Mouse (Mus musculus) gastrocnemius, postnatal 4 days (tissue): ENCODE measurements at regions not wholly inside any gene's neighbourhood (a gene's known extent, or its start where the extent isn't known, plus 50 kb on each side); places are given as distances from the start of the nearest gene placed in this dataset.

Experiments used
- DNase-seq, 2 experiments: peaks; one replicate each; pipeline ENCODE4 v3.0.0; 2021 to 2022; ENCODE audit warnings: low spot score in 2 of 2, mixed read lengths in 2 of 2

DNA sequence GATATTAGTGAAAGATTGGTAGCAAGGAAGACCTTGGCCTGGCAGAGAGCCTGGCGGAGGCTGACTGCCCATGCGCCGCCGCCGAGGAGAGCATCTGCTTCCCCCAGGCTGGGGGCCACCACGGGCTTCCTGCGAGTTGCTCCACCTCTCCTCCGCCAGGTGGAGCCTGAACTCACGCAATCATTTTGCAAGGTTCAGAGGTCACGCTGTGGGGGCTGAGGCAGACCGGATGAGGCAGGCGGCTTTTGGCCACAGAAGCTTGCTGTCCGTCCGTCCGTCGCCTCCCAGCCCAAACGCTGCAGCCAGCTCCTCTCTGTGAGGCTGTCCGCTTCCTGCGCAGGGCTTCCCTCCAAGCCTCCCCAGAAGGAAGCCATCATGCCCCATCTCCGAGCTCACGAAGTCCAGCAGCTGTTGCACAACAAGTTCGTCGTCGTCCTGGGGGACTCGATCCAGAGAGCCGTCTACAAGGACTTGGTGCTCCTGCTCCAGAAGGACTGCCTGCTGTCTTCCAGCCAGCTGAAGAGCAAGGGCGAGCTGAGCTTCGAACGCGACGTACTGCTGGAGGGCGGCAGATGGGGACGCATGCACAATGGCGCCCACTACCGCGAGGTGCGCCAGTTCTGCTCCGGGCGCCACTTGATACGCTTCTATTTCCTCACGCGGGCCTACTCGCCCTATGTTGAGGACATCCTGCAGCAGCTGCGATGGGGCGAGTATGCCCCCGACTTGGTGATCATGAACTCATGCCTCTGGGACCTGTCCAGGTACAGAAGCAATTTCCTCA, 269.3 kb upstream of the Erbb4 start:
- DNase-seq, result no peak

DNA sequence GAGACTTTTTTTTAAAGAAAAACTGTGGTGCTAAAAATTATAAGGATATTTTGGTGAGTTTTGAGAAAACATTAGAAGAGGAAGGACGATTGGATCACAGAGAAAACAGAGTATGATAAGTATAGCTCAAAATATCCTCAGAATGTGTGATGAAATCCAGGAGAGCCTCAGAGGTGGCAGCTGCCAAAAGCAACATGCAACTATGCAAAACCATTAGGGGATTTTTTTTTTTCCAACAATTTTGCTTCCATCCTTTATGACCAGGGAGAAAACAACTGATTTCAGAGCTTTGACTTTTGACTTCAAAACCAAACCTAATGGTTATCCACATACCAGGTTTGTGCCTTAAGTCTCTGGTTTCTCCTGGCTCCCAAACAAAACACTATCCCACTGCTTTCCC, 267.4 kb upstream of the Erbb4 start:
- no peak for DNase-seq

DNA sequence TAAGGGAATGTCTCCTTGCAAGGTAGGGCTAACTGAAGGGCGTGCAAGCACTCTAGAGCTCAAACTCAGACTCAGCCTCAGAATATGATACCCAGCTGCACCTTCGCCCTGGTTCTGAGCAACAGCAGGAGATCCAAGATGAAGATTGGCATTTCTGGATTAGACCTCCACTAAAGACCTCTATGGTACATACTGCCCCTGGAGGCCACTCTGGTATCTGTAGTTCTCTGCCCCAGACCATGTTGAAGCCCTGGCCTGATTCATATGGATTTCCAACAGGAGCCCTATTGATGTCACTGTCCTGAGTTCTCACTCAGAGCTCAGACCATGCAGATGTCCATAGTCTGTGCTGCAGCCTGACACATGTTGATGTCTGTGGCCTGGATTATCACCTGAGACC, 262.2 kb upstream of the Erbb4 start:
- DNase-seq, result no peak

DNA sequence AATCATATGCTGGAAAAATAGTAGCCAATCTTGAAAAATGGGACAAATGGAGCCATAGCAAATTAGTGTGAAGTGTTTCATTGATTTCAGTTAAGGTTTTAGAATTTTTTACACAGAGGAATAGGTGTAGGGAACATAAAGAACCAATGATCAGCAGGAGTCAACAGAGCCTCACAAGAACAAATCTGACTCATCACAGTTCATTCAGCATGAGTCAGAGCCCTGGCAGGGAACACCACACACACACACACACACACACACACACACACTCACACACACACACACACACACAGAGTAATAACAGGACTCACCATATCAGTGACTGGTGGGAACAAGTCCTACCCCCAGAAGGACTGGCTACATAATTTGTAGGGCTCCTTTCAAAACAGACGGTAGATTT, 259.7 kb upstream of the Erbb4 start:
- DNase-seq, result no peak

DNA sequence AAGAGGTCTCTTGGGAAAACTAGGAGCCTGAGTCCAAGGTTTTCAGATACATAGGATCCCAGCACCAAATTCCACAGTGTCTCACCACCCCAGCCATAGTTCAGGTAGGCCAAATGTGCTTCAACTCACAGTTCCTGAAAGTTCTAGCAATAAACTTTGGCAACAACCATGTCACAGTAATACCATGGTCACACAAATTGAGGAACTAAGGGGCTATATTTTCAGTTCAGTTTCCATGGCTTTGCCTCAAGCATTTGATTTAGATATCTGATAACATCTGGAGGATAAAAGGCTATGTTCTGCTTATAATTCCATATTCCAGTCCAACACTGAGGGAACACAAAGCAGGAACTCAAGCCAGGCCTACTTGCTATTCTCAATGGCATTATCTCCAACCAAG, 256.2 kb upstream of the Erbb4 start:
- no peak for DNase-seq

DNA sequence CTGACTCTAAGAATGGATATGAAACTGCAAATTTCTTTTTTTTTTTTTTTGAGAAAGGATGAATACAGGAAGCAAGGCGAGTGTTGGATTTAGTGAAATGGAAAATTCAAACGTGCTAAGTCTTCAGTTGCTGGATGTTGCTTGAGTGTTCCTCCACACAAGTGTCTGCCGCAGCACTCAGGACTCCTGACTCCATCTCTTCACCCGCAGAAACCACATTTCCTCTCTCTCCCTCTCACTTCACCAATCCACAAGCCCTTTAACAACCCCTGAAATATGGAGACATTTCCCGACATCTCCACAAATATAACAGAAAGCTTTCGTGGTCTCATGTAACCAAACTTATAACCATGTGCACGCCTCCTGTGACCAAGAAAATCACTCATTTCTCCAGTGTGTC, 249.7 kb upstream of the Erbb4 start:
- no peak for DNase-seq

DNA sequence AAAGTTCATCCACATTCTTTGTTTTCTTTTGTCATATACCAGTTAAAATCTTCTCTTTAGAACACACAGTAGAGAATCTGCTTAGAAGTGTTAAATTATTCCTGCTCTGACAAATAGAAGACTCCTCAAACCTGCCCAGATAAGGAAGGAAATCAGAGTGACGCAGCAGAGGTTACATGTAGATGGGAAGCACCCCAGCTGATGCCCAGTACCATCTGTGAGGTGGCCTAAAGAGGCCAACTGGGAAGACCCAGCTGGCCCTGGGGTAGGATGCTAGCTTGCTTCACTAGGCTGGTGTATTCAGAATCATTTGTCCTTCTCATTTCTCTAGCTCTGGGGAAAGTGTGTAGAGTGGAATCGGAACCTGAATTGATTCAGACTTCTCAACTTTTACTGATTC, 242.6 kb upstream of the Erbb4 start:
- DNase-seq, result no peak

DNA sequence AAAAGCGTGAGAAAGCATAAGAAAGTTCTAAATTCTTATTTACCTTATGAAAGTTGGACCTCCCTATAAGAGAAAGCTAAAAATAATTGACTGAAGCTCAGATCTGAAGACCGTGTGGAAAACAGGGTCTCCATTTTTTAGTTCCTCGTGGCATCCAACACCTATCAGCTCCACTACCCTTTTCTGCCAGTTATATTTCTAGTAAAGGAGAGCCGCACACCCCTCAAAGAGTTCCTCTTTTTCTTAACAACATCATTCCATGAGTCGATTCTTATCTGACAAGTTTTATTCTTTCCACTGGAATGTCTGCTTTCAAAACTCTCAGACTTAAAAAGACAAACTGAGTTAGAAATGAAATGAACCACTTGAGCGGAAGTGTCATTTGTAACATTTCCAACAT, 242.0 kb upstream of the Erbb4 start:
- DNase-seq, result no peak

DNA sequence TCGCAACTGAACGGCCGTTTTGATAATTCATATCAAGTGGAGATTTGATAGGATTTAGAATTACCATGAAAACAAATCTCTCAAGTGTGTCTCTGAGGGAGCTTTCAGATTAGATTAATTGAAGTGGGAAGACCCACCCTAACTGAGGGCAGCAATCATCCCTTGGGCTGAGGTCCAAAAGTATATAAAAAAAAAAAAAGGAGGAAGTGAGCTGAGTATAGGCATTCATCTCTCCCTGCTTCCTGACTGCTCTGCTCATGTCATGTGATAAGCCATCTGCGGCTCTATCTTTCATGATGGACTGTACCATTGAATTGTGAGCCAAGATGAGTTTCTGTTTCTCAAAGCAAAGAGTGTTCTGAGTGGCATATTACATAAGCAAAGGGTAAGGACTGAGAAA, 234.2 kb upstream of the Erbb4 start:
- DNase-seq, result no peak

DNA sequence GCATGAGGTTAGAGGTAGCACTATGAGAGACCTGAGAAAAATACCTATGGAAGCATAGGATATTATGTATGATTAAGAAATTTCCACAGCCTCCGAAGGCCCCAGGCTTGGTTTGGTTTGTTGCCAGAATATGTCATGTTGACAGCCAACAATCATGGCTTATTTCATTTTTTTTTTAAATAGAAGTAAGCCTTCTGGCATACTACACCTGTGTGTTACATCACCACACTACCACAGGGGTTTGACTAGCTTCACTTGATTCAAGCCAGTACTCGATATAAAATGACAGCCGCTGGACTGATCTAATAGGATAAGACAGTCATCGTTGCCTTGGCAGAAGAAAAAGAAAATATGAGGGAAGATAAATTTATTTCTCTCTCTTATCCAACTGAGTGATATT, 232.6 kb upstream of the Erbb4 start:
- no peak for DNase-seq

DNA sequence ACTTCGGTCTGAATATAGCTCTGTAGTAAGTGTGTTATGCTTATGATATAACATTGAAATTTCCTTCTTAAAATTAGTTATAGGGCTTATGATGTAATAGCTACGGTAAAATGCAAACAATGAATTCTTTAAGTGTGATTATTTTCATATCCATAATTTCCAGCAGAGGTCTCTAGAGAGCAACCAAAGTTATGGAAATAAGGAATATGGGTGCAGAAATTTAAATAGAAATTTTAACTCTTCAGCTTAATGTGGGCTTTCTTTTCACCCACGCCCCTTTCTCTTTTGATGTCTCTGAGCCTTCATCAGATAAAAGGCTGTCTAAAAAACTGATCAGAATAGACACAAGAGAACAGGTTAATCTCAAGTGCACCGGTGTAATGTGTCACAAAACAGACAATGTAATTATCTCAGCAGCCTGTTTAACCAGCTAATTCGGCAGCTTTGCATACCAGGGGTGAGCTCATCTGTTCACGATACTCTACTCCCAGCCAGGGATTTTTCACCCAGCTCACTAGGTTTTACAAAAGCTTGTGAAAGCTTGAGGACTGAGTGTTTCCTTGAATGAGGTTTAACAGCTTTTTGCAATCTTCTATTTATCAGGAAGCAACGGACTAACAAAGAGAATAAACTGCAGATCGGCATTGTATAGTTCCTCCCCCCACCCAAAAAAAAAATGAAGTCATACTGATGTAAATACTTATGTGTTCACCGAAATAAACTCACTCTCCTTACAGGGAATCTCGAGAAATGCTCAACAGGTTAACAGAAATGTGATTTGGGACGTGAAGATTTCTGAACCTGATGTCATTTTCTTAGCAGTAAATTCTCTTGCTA, 223.8 kb upstream of the Erbb4 start:
- DNase-seq, result no peak

DNA sequence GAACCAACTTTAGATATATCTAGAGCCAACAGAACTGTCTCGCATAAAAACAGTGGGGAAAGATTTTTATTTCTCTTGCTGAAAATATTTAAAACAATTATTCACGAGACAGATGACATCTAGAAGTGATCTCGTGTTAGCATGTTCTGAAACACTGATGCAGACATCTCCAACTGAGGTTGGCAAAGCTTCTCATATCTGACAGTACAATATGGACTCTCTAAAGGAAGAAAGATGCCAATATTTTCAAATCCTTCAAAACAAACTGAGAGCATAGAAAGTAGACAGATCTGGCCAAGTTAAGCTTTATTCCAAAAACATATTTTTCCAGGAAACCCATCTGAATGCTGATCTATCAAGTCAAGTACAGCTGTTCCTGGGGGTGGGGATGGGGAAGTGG, 221.5 kb upstream of the Erbb4 start:
- no peak for DNase-seq

DNA sequence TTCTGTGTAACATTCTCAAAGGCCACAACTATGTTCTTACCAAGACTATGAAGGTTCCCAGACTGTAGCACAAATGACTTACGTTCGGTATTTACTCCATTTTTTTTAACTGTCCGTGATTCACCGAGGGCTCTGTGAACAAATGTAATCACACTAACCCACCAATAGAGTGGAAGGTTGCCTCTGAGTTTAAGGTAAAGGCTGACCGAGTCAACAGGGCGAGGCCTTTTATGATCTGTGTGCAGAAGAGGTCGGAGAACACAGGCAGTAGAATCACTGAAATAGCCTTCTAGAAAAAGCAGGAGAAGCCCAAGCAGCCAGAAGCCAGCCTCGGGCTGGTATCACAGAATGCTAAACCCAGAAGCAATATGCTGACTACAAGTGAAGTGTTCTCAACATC, 218.9 kb upstream of the Erbb4 start:
- DNase-seq, result no peak

DNA sequence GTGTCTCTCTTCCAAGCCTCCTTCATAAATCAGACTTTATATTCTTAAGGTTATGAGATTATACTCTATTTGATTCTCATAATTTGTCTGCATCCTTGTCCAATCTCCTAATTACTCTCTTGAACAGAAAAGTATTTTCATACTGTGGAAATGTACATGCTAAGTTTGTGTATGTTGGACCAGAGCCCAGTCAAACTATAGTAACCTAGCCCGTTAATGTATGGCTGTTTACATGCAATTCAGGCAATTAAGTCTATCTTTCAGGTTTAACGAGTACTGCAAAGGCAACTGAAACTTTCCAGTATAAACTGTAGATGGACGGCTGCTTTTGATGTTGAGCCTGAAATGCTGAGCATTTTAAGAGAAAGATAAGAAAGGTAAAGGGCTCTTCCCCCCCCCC, 211.7 kb upstream of the Erbb4 start:
- DNase-seq, result no peak

DNA sequence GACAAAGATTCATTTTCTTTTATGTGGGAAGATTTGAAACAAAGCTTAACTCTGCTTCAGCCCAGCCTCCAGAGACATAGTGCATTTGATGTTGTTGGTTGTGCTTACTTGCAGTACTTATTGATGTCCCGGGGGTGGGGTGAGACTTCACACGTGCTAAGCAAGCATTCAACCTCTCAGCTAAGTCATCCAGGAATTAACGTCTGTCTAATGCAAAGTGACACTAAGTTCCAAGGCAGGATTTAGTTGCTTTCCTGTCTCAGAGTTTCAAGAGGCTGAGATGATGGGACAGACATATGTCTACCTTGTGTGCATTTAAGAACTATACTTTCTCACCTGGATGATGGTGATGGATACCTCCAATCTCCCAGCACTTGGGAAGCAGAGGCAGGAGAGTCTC, 189.0 kb upstream of the Erbb4 start:
- no peak for DNase-seq

DNA sequence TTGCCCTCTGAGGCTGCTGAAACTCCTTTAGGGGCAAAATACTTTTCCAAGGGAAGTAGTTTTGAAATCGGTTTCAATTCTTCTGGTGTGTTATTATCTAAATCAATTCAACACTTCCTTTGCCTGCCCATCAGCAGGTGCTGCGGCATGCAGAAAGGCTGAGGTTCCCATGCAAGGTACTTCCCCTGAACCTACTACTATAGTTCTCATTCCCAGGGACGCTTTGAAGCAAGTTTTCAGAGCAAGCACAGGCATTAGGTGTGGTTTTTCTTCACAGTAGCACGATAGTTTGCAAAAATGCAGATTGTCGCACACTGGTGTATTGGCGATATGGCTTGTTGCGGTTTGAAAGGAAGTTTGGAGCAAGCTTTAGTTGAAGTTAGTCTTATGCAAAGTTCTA, 183.5 kb upstream of the Erbb4 start:
- no peak for DNase-seq

DNA sequence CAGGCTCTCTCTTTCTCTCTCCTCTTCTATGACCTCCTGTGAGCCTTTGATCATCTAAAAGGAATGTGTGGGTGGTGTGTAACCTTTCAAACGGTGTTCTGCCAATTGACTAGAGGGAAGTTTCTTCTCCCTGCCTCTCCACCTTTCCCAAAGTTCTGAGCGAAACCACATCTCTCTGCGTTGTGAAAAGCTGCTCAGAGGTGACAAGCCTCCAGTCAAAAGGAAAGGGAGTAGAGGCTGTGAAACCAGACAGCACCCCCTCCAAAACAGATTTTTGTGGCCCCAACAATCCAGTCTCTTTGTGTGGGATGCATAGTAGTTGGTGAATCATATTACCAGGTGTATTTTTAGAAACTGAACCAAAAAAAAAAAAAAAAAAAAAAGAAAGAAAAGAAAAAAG, 178.5 kb upstream of the Erbb4 start:
- no peak for DNase-seq

DNA sequence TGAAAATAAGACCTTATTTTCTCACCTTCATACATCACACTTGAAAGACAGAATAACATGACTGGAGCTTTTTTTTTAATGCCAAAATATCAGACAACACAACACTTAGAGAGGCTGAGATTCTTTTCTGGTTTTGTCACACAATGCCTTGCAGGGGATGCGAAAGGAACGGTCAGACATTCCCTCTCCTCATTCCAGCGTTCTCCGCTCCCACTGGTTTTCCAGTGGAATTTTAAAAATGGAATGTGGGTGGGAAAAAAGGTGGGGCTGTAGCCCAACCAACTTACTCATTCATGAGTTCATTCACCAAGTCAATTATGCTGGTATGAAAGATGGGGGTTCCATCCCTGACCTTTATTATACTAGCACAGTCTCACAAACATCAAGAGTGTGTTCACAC, 169.6 kb upstream of the Erbb4 start:
- no peak for DNase-seq

DNA sequence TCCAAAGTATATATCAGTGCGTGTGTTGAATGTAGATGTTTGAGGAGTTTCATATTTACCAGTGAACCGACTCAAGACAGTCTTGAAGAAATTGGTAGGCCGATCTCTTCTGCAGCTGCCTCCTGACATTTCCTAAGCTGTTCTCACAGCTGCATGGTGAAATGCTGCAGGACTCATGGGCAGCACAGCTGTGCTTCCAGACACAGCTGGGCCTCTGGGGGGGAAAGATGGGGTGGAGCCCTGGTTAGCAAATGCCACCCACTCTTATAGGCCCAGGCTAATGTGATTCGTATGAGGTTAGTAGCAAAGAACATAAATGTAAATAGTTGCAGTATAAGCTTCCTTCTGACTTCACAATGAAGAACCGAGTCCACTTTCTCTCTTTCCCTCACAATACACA, 139.8 kb upstream of the Erbb4 start:
- no peak for DNase-seq

DNA sequence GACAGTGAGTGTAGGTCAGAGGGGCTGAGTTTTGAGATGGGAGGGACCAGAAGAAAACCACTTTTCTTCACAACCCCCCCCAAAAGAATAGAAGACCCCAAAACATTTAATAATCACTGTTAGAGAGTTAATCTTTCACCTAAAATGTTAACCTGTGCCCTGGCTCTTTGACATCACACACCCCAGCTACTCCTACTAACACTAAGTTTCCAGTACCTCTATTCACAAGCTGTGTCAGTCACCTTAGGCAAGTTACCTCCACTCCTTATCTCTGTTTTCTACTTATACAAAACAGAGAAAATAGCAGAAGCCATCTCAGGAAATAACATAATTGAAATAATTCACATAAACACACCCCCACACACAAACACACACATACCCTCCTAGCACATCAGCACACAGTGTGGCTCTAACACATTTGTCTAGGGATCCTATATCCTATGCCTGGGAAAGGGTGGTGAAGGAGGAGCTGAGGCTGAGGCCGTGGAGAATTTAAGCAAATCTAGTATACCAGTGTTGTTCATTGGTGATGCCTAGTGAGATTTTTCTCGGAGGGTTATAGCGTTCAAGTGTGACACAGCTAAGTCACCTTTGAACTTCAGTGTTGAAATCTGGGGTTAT, 134.5 kb upstream of the Erbb4 start:
- no peak for DNase-seq

DNA sequence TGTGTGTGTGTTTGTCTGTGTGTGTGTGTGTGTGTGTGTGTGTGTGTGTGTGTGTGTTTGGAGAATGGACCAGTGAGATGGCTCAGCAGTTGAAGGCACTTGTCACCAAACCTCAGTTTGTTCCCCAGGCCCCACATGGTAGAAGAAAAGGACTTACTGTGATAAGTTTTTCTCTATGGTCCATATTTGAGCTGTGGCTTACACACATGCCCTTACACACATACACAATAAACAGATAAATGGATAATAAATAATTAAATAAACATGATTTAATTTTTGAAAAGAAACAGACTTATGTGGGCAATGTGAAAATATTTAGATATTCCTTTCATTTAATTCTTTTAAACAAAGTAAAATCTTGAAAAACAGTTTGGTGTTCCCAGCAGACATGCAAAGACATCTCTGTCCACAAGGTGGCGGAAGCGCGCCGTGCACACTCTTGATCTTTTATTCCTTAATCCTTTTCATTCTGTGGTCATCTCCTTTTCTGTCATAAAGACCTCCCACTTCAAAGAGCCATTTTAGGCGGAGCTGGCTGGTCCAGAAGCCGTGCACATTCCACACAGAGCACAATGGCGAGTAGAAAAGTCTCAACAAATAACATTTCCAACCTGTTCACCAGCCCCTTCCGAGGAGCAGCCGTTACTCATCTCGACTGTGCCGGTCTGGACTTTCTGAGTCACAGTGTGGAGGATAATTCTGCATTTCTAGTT, 133.8 kb upstream of the Erbb4 start:
- peak; percentile 40 to 49 for DNase-seq

DNA sequence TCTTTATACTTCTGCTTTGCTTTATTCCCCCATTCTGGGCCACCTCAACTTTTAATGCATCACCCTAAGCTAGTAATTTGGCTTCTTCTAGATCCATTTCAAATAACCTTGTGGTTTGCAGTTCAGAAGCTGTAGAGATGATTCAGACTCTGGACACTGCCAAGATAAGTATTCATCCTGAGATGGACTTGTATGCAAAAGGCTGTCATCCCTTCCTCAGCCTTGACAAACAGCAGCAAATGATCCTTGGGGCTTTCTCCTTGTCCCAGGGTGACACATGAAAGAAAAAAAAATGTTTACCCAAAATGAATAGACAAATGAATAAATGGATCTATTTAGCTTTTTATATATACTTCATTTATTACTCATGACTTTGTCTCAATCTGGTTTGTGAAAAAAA, 120.0 kb upstream of the Erbb4 start:
- no peak for DNase-seq
